Mouse (Mus musculus): Measurements from ENCODE around the gene Ldhc. TPM values are rescaled to one million over a fixed set of nuclear protein-coding genes. Genes with fewer than 3 reads are reported as not detected.

Gene Ldhc
- polyA plus RNA-seq, 1 experiment from 2014 or later, result not detected

GRCm38 (mm10) chr7:46833266-46833665 lies 27.7 kb upstream of the Ldhc start:
- Histone ChIP-seq H3K36me3 (ENCODE audit: insufficient read depth, low read length) (no peaks in the 10 kb centered on the region), H3K4me3 (ENCODE audit: low read length) (no peak overlapping the region), H3K27me3 (ENCODE audit: insufficient read depth, low read length) (no peaks in the 10 kb centered on the region), H3K27ac (ENCODE audit: low read length) (no peak overlapping the region; the same call in 1 of the 2 replicates), H3K9me3 (ENCODE audit: low read length) (no peaks in the 10 kb centered on the region), H3K4me2 (replicated peaks; ENCODE audit: low read depth, low read length) (no peak overlapping the region), H3K4me1 (ENCODE audit: insufficient read depth, low read length) (peaks cover 25% of the 10 kb centered on the region), H3K9ac (replicated peaks; ENCODE audit: low read length) (no peak overlapping the region)
- peak; percentile 88 for ATAC-seq (ENCODE audit: low FRiP score, low TSS enrichment)
- WGBS, result 41% methylated on average over 6 of the region's 6 CpGs

- Histone ChIP-seq H3K4me2 (replicated peaks; ENCODE audit: low read depth, low read length) (no peak overlapping the region), H3K27me3 (ENCODE audit: insufficient read depth, low read length) (no peaks in the 10 kb centered on the region), H3K36me3 (ENCODE audit: insufficient read depth, low read length) (no peaks in the 10 kb centered on the region), H3K9me3 (ENCODE audit: low read length) (no peaks in the 10 kb centered on the region), H3K4me1 (ENCODE audit: insufficient read depth, low read length) (peaks cover 30% of the 10 kb centered on the region), H3K27ac (ENCODE audit: low read length) (peak overlapping the region; percentile 34; the same call in 1 of the 2 replicates), H3K9ac (replicated peaks; ENCODE audit: low read length) (no peak overlapping the region), H3K4me3 (ENCODE audit: low read length) (no peak overlapping the region)
- WGBS, result 88% methylated on average over 7 of the region's 7 CpGs
- no peak for ATAC-seq (ENCODE audit: low FRiP score, low TSS enrichment)
These were observed 27.2 kb upstream of the Ldhc start for GRCm38 (mm10) chr7:46833670-46834255.

- Histone ChIP-seq H3K9ac (replicated peaks; ENCODE audit: low read length) (no peak overlapping the region), H3K27me3 (ENCODE audit: insufficient read depth, low read length) (no peaks in the 10 kb centered on the region), H3K36me3 (ENCODE audit: insufficient read depth, low read length) (no peaks in the 10 kb centered on the region), H3K27ac (ENCODE audit: low read length) (no peak overlapping the region), H3K4me1 (ENCODE audit: insufficient read depth, low read length) (peaks cover 43% of the 10 kb centered on the region), H3K9me3 (ENCODE audit: low read length) (no peaks in the 10 kb centered on the region), H3K4me2 (replicated peaks; ENCODE audit: low read depth, low read length) (no peak overlapping the region), H3K4me3 (ENCODE audit: low read length) (no peak overlapping the region)
- WGBS, result 38% methylated on average over 10 of the region's 14 CpGs
- no peak for ATAC-seq (ENCODE audit: low FRiP score, low TSS enrichment)
These were observed 25.9 kb upstream of the Ldhc start for GRCm38 (mm10) chr7:46834994-46835610.

GRCm38 (mm10) chr7:46836357-46836756 lies 24.6 kb upstream of the Ldhc start:
- Histone ChIP-seq H3K27me3 (ENCODE audit: insufficient read depth, low read length) (no peaks in the 10 kb centered on the region), H3K4me2 (replicated peaks; ENCODE audit: low read depth, low read length) (no peak overlapping the region), H3K4me1 (ENCODE audit: insufficient read depth, low read length) (peaks cover 36% of the 10 kb centered on the region), H3K27ac (ENCODE audit: low read length) (no peak overlapping the region), H3K9me3 (ENCODE audit: low read length) (no peaks in the 10 kb centered on the region), H3K36me3 (ENCODE audit: insufficient read depth, low read length) (no peaks in the 10 kb centered on the region), H3K9ac (replicated peaks; ENCODE audit: low read length) (no peak overlapping the region), H3K4me3 (ENCODE audit: low read length) (no peak overlapping the region)
- WGBS, result 80% methylated on average over 5 of the region's 5 CpGs
- no peak for ATAC-seq (ENCODE audit: low FRiP score, low TSS enrichment)

GRCm38 (mm10) chr7:46837073-46837472 lies 23.9 kb upstream of the Ldhc start:
- Histone ChIP-seq H3K27ac (ENCODE audit: low read length) (no peak overlapping the region), H3K36me3 (ENCODE audit: insufficient read depth, low read length) (no peaks in the 10 kb centered on the region), H3K27me3 (ENCODE audit: insufficient read depth, low read length) (no peaks in the 10 kb centered on the region), H3K9ac (replicated peaks; ENCODE audit: low read length) (no peak overlapping the region), H3K9me3 (ENCODE audit: low read length) (no peaks in the 10 kb centered on the region), H3K4me3 (ENCODE audit: low read length) (no peak overlapping the region), H3K4me2 (replicated peaks; ENCODE audit: low read depth, low read length) (no peak overlapping the region), H3K4me1 (ENCODE audit: insufficient read depth, low read length) (peaks cover 36% of the 10 kb centered on the region)
- WGBS, result 42% methylated on average over 5 of the region's 5 CpGs
- no peak for ATAC-seq (ENCODE audit: low FRiP score, low TSS enrichment)

- WGBS, result under 1% methylated on average over 9 of the region's 9 CpGs
- Histone ChIP-seq H3K9me3 (ENCODE audit: low read length) (no peaks in the 10 kb centered on the region), H3K27me3 (ENCODE audit: insufficient read depth, low read length) (no peaks in the 10 kb centered on the region), H3K4me2 (replicated peaks; ENCODE audit: low read depth, low read length) (peak overlapping the region; percentile 43), H3K4me1 (ENCODE audit: insufficient read depth, low read length) (peaks cover 39% of the 10 kb centered on the region), H3K4me3 (ENCODE audit: low read length) (no peak overlapping the region), H3K36me3 (ENCODE audit: insufficient read depth, low read length) (no peaks in the 10 kb centered on the region), H3K9ac (replicated peaks; ENCODE audit: low read length) (peak overlapping the region; percentile 55), H3K27ac (ENCODE audit: low read length) (peak overlapping the region; percentile 91)
- ATAC-seq (ENCODE audit: low FRiP score, low TSS enrichment), result peak; percentile 78
These were observed 22.8 kb upstream of the Ldhc start for GRCm38 (mm10) chr7:46838104-46838671.

GRCm38 (mm10) chr7:46838891-46839302 lies 22.1 kb upstream of the Ldhc start:
- 3% methylated on average over 8 of the region's 8 CpGs for WGBS
- peaks cover 32% of the 10 kb centered on the region for H3K4me1 ChIP-seq (ENCODE audit: insufficient read depth, low read length)
- peak; percentile 69 for ATAC-seq (ENCODE audit: low FRiP score, low TSS enrichment)

GRCm38 (mm10) chr7:46839446-46839845 lies 21.6 kb upstream of the Ldhc start:
- Histone ChIP-seq H3K36me3 (ENCODE audit: insufficient read depth, low read length) (no peaks in the 10 kb centered on the region), H3K4me3 (ENCODE audit: low read length) (no peak overlapping the region), H3K27me3 (ENCODE audit: insufficient read depth, low read length) (no peaks in the 10 kb centered on the region), H3K9me3 (ENCODE audit: low read length) (no peaks in the 10 kb centered on the region), H3K4me1 (ENCODE audit: insufficient read depth, low read length) (peaks cover 31% of the 10 kb centered on the region), H3K27ac (ENCODE audit: low read length) (peak overlapping the region; percentile 91), H3K9ac (replicated peaks; ENCODE audit: low read length) (peak overlapping the region; percentile 29; the same call in 1 of the 2 replicates), H3K4me2 (replicated peaks; ENCODE audit: low read depth, low read length) (peak overlapping the region; percentile 43; the same call in 1 of the 2 replicates)
- peak; percentile 10; the same call in 1 of the 2 replicates for ATAC-seq (ENCODE audit: low FRiP score, low TSS enrichment)
- 36% methylated on average over 7 of the region's 7 CpGs for WGBS

More at GRCm38 (mm10) chr7:46838891-46839302, 22.1 kb upstream of the Ldhc start:
- peak overlapping the region; percentile 43 for H3K4me2 ChIP-seq (replicated peaks; ENCODE audit: low read depth, low read length)
- peak overlapping the region; percentile 29; the same call in 1 of the 2 replicates for H3K9ac ChIP-seq (replicated peaks; ENCODE audit: low read length)
- peak overlapping the region; percentile 91 for H3K27ac ChIP-seq (ENCODE audit: low read length)
- H3K4me3 ChIP-seq (ENCODE audit: low read length), result no peak overlapping the region
- H3K36me3 ChIP-seq (ENCODE audit: insufficient read depth, low read length), result no peaks in the 10 kb centered on the region
- H3K27me3 ChIP-seq (ENCODE audit: insufficient read depth, low read length), result no peaks in the 10 kb centered on the region
- H3K9me3 ChIP-seq (ENCODE audit: low read length), result no peaks in the 10 kb centered on the region

GRCm38 (mm10) chr7:46839861-46840260 lies 21.1 kb upstream of the Ldhc start:
- Histone ChIP-seq H3K9ac (replicated peaks; ENCODE audit: low read length) (no peak overlapping the region), H3K9me3 (ENCODE audit: low read length) (no peaks in the 10 kb centered on the region), H3K4me1 (ENCODE audit: insufficient read depth, low read length) (peaks cover 34% of the 10 kb centered on the region), H3K27me3 (ENCODE audit: insufficient read depth, low read length) (no peaks in the 10 kb centered on the region), H3K36me3 (ENCODE audit: insufficient read depth, low read length) (no peaks in the 10 kb centered on the region), H3K4me2 (replicated peaks; ENCODE audit: low read depth, low read length) (no peak overlapping the region), H3K4me3 (ENCODE audit: low read length) (no peak overlapping the region), H3K27ac (ENCODE audit: low read length) (peak overlapping the region; percentile 91)
- WGBS, result 83% methylated on average over 5 of the region's 5 CpGs
- ATAC-seq (ENCODE audit: low FRiP score, low TSS enrichment), result no peak

GRCm38 (mm10) chr7:46840326-46840725 lies 20.7 kb upstream of the Ldhc start:
- ATAC-seq (ENCODE audit: low FRiP score, low TSS enrichment), result no peak
- Histone ChIP-seq H3K27ac (ENCODE audit: low read length) (peak overlapping the region; percentile 91; the same call in 1 of the 2 replicates), H3K27me3 (ENCODE audit: insufficient read depth, low read length) (no peaks in the 10 kb centered on the region), H3K4me2 (replicated peaks; ENCODE audit: low read depth, low read length) (no peak overlapping the region), H3K4me1 (ENCODE audit: insufficient read depth, low read length) (peaks cover 38% of the 10 kb centered on the region), H3K9ac (replicated peaks; ENCODE audit: low read length) (no peak overlapping the region), H3K36me3 (ENCODE audit: insufficient read depth, low read length) (no peaks in the 10 kb centered on the region), H3K4me3 (ENCODE audit: low read length) (no peak overlapping the region), H3K9me3 (ENCODE audit: low read length) (no peaks in the 10 kb centered on the region)
- WGBS, result 65% methylated on average over 4 of the region's 4 CpGs
